Mouse (Mus musculus) frontal cortex, postnatal 25 days (tissue): ENCODE data around the gene Washc3.

Source experiments
- DNase-seq, 2 experiments: peaks; one replicate each; pipeline ENCODE4 v3.0.0; 2022; ENCODE audit warnings: low spot score in 2 of 2

Gene Washc3

DNA sequence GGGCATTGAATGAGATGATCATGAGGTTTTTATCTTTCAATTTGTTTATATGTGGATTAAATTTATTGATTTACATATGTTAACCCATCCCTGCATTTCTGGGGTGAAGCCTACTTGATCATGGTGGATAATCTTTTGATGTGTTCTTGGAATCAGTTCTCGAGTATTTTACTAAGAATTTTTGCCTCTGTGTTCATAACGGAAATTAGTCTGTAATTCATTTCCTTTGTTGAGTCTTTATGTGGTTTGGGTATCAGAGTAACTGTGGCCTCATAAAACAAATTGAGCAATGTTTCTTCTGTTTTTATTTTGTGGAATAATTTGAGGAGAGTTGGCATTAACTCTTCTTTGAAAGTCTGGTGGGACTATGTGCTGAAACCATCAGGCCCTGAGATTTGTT is 54.7 kb downstream of the Washc3 start:
- no peak for DNase-seq

DNA sequence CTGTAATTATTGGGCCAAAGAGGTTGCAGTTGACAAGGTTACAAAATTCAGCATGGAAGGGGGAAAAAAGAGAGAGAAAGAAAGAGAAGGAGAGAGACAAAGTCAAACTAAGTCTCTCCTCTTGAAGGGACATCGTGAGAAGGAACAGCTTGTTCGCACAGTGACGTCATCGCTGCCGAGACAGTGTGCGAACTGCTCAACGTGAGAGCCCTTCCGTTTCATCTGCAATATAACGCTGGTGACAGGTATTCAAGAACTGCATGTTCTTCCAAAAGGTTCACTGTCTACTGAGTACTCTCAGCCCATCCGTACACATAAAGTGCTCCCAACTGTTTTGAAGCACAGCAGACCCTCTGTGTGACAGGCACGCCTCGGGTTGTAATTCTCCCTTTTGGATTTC is 59.4 kb downstream of the Washc3 start:
- no peak for DNase-seq

DNA sequence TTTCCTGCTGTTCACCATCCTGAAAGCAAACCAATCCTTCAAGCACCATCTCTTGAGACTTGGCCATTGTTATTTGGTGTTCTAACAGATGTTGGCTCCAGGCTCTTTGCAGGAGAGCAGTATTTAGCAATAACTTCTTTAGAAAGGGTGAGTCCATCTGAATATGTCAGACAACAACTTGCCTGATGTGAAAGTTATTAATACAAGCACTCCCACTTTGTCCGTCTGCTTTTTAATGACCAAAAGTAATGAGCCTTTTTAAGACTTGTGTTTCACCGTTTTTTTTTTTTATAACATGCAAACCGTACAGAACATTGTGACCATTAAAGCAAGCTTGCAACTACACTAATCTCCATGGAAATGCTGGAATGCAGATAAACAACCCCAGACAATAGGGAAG is 60.3 kb downstream of the Washc3 start:
- DNase-seq: no peak

DNA sequence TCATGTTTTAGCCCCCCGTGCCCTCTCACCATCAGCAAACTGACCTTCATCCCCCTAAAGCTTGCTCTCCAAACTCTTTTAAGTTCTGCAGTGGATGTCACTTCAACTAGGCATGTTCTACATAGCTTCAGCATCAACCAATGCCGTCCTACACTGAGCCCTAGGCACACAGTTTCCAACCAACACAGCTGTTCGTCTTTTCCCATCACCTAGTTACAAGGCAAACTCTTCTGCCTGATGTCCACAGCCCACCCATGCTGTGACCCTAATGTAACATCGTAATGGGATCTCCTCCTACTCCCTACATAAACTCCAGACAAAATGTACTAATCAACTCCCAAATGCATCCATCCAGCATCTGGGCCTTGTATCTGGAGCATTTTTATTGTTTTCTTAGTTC is 62.5 kb downstream of the Washc3 start:
- no peak for DNase-seq

DNA sequence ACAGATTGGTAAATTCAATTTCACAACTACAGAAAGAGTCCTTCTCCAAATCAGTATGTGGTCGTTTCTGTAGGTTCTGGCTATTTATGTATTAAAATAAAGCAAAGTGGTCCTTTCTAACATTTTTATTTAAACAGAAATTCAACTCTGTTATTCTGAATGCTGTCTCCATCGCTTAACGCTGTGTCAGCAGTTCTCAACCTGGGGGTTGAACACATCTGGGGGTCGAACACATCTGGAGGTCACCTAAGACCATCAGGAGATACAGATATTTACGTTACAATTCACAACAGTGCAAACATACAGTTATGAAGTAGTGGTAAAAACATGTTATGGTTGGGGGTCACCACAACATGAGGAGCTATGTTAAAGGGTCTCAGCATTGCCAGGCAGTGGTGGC is 73.2 kb downstream of the Washc3 start:
- DNase-seq: no peak

DNA sequence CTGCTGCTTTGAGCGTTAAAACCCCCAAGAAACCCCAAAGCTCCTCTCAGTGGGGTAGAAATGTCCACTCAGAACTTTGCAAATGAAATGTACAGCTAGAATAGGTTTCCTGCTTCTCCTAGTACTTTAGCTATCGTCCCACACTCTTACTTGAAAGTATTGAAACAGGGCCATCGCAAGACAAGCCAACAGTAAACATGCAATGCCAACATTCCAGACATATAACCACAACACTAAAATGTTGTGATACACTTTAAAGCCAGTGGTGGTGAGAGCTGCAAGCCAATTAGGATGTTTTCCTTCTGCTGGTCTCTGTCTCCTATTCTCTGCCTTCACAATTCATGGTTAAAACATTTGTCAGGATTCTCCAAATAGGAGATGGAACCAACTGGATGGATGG is 80.8 kb downstream of the Washc3 start:
- DNase-seq: no peak

DNA sequence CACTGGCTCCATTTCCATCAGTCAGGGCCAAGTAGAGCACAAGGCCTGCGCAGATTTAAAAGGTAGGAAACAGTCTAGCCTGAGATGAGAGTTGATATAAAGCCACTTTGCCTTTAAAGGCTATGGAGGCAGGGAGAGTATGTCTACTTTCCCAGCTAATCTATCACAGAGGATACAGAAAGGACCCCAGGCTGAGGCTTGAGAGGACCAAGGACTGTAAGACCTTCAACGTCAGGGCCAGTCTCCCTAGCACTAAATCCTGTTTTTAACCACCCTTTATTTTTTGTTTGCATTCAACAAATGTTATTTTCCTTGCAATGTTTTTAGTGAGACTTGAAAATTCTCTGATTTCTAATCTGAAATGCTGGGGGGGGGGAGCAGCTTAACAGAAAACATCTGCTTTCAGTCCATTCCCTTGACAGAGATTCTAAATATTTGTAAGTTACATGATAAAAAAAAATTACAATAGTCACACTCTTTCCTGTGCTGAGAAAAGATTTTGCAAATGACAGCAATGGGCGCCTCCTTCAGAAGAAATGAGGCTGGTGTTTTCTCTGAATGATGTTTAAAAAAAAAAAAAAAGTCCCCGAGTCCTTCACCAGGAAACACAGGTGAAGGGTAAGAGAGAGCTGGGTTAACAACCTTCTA is 83.6 kb downstream of the Washc3 start:
- DNase-seq: no peak

DNA sequence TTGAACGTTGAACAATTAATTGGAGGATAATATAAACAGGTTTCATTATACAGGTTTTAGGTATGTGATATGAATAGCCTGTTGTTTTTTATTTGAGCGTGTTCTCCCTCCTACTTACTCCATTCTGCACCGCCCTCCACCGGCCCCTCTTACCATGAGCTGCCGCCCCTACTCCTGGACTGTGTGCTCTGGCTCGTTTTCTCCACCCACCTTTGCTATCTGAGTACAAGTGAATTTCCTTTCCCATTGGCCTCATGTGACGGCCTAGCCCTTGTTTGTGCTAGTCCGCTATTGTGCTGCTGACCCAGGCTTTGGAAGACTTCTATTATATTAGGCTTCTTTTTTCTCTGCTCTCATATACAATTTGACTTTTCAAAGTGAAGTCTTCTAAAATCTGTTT is 86.4 kb downstream of the Washc3 start:
- no peak for DNase-seq

DNA sequence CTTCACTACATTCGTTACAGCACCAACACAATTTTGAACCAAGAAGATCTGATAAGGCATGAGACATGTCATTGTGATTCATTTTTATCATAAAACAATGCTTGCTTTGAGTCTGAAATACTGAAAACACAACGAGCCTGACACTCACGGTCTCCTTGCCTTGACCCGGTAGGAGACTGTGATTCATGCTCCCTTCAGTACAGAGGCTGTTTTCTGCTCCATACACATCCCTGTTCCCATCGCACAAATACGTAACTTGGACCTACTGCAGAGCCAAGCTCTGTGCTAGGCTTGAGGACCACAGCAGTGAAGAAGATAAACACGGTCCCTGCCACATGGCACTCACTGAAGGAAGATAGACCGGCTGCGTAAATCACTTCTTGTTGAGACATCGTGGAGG is 87.2 kb downstream of the Washc3 start:
- DNase-seq: no peak

DNA sequence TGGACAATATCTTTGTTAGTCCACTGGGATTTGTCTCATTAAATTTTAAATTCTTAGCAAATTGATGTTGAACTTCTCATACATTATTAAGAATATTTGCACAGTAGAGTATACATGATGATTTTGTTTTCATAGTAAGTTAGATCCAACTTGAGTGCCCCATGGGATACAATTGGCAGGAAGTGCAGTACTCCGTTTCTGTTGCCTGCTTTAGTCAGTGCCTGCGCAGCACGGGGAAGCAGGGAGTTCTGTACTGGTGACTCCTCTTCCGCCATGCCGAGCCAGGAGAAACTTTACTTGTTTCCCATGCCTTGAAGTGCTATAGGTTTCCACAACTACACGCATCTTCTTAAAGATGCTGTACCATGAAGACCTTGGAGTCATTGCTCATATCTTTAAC is 94.2 kb downstream of the Washc3 start:
- no peak for DNase-seq
